Mouse (Mus musculus): ENCODE measurements at regions not wholly inside any gene's neighbourhood (a gene's known extent, or its start where the extent isn't known, plus 50 kb on each side); places are given as distances from the start of the nearest gene placed in this dataset.

GRCm38 (mm10) chr6:143554946-143555345, 387.9 kb downstream of the Etnk1 start:
- Histone ChIP-seq H3K27me3 (ENCODE audit: low read depth, poor library complexity, severe bottlenecking) (no peaks in the 10 kb centered on the region), H3K4me1 (no peaks in the 10 kb centered on the region), H3K9me3 (replicated peaks) (no peaks in the 10 kb centered on the region), H3K36me3 (no peaks in the 10 kb centered on the region), H3K4me3 (no peak overlapping the region), H3K27ac (replicated peaks) (no peak overlapping the region)
- DNase-seq (ENCODE audit: low spot score) = no peak
- 89% methylated on average over 3 of the region's 3 CpGs for WGBS

GRCm38 (mm10) chr6:143558046-143558884, 391.2 kb downstream of the Etnk1 start:
- Histone ChIP-seq H3K4me3 (no peak overlapping the region), H3K27me3 (ENCODE audit: low read depth, poor library complexity, severe bottlenecking) (no peaks in the 10 kb centered on the region), H3K4me1 (no peaks in the 10 kb centered on the region), H3K36me3 (no peaks in the 10 kb centered on the region), H3K9me3 (replicated peaks) (no peaks in the 10 kb centered on the region), H3K27ac (replicated peaks) (no peak overlapping the region)
- WGBS = 89% methylated on average over 11 of the region's 11 CpGs
- DNase-seq (ENCODE audit: low spot score) = no peak

GRCm38 (mm10) chr6:143559316-143559715, 392.3 kb downstream of the Etnk1 start:
- H3K4me3 ChIP-seq = no peak overlapping the region
- H3K27ac ChIP-seq (replicated peaks) = no peak overlapping the region
- no peak for DNase-seq (ENCODE audit: low spot score)
- 76% methylated on average over 4 of the region's 4 CpGs for WGBS
- no peaks in the 10 kb centered on the region for H3K4me1 ChIP-seq
- no peaks in the 10 kb centered on the region for H3K27me3 ChIP-seq (ENCODE audit: low read depth, poor library complexity, severe bottlenecking)
- no peaks in the 10 kb centered on the region for H3K9me3 ChIP-seq (replicated peaks)
- no peaks in the 10 kb centered on the region for H3K36me3 ChIP-seq

GRCm38 (mm10) chr6:143561316-143562088, 394.5 kb downstream of the Etnk1 start:
- H3K27ac ChIP-seq (replicated peaks) = no peak overlapping the region
- no peak for DNase-seq (ENCODE audit: low spot score)
- H3K4me3 ChIP-seq = no peak overlapping the region
- H3K4me1 ChIP-seq = no peaks in the 10 kb centered on the region
- H3K36me3 ChIP-seq = no peaks in the 10 kb centered on the region
- H3K9me3 ChIP-seq (replicated peaks) = no peaks in the 10 kb centered on the region
- H3K27me3 ChIP-seq (ENCODE audit: low read depth, poor library complexity, severe bottlenecking) = no peaks in the 10 kb centered on the region
- WGBS = 73% methylated on average over 6 of the region's 6 CpGs

GRCm38 (mm10) chr6:143571356-143572115, 404.5 kb downstream of the Etnk1 start:
- Histone ChIP-seq H3K4me1 (peaks cover 5% of the 10 kb centered on the region; the same call in 1 of the 2 replicates), H3K9me3 (replicated peaks) (no peaks in the 10 kb centered on the region), H3K4me3 (no peak overlapping the region), H3K27me3 (ENCODE audit: low read depth, poor library complexity, severe bottlenecking) (no peaks in the 10 kb centered on the region), H3K27ac (replicated peaks) (no peak overlapping the region), H3K36me3 (no peaks in the 10 kb centered on the region)
- peak; percentile 20 for DNase-seq (ENCODE audit: low spot score)
- 82% methylated on average over 24 of the region's 24 CpGs for WGBS

- 95% methylated on average over 1 of the region's 1 CpGs for WGBS
These were observed 412.2 kb downstream of the Etnk1 start for GRCm38 (mm10) chr6:143579223-143579622.

GRCm38 (mm10) chr6:143589666-143590065, 422.6 kb downstream of the Etnk1 start:
- H3K27ac ChIP-seq (replicated peaks) = no peak overlapping the region
- H3K36me3 ChIP-seq = no peaks in the 10 kb centered on the region
- H3K9me3 ChIP-seq (replicated peaks) = no peaks in the 10 kb centered on the region
- no peaks in the 10 kb centered on the region for H3K4me1 ChIP-seq
- no peak for DNase-seq (ENCODE audit: low spot score)
- 87% methylated on average over 1 of the region's 1 CpGs for WGBS
- no peaks in the 10 kb centered on the region for H3K27me3 ChIP-seq (ENCODE audit: low read depth, poor library complexity, severe bottlenecking)
- H3K4me3 ChIP-seq = no peak overlapping the region

More at GRCm38 (mm10) chr6:143579223-143579622, 412.2 kb downstream of the Etnk1 start:
- Histone ChIP-seq H3K27ac (replicated peaks) (no peak overlapping the region), H3K36me3 (no peaks in the 10 kb centered on the region), H3K9me3 (replicated peaks) (no peaks in the 10 kb centered on the region), H3K4me1 (no peaks in the 10 kb centered on the region), H3K27me3 (ENCODE audit: low read depth, poor library complexity, severe bottlenecking) (no peaks in the 10 kb centered on the region), H3K4me3 (no peak overlapping the region)
- DNase-seq (ENCODE audit: low spot score) = no peak

- Histone ChIP-seq H3K9me3 (replicated peaks) (no peaks in the 10 kb centered on the region), H3K36me3 (no peaks in the 10 kb centered on the region), H3K27ac (replicated peaks) (no peak overlapping the region), H3K27me3 (ENCODE audit: low read depth, poor library complexity, severe bottlenecking) (no peaks in the 10 kb centered on the region), H3K4me1 (no peaks in the 10 kb centered on the region), H3K4me3 (no peak overlapping the region)
- DNase-seq (ENCODE audit: low spot score) = no peak
- WGBS = 91% methylated on average over 4 of the region's 4 CpGs
These were observed 423.2 kb downstream of the Etnk1 start for GRCm38 (mm10) chr6:143590231-143590630.

GRCm38 (mm10) chr6:143592490-143592889, 425.5 kb downstream of the Etnk1 start:
- Histone ChIP-seq H3K27ac (replicated peaks) (no peak overlapping the region), H3K9me3 (replicated peaks) (no peaks in the 10 kb centered on the region), H3K27me3 (ENCODE audit: low read depth, poor library complexity, severe bottlenecking) (no peaks in the 10 kb centered on the region), H3K4me3 (no peak overlapping the region), H3K36me3 (no peaks in the 10 kb centered on the region), H3K4me1 (no peaks in the 10 kb centered on the region)
- 84% methylated on average over 3 of the region's 3 CpGs for WGBS
- DNase-seq (ENCODE audit: low spot score) = no peak

GRCm38 (mm10) chr6:143595486-143595885, 428.5 kb downstream of the Etnk1 start:
- H3K27ac ChIP-seq (replicated peaks) = no peak overlapping the region
- no peaks in the 10 kb centered on the region for H3K27me3 ChIP-seq (ENCODE audit: low read depth, poor library complexity, severe bottlenecking)
- no peak for DNase-seq (ENCODE audit: low spot score)
- H3K4me1 ChIP-seq = no peaks in the 10 kb centered on the region
- no peak overlapping the region for H3K4me3 ChIP-seq
- 80% methylated on average over 2 of the region's 2 CpGs for WGBS
- no peaks in the 10 kb centered on the region for H3K36me3 ChIP-seq
- H3K9me3 ChIP-seq (replicated peaks) = no peaks in the 10 kb centered on the region

GRCm38 (mm10) chr6:143597414-143597813, 430.4 kb downstream of the Etnk1 start:
- WGBS = 92% methylated on average over 3 of the region's 3 CpGs
- Histone ChIP-seq H3K9me3 (replicated peaks) (no peaks in the 10 kb centered on the region), H3K27ac (replicated peaks) (no peak overlapping the region), H3K36me3 (no peaks in the 10 kb centered on the region), H3K4me3 (no peak overlapping the region), H3K4me1 (no peaks in the 10 kb centered on the region), H3K27me3 (ENCODE audit: low read depth, poor library complexity, severe bottlenecking) (no peaks in the 10 kb centered on the region)
- no peak for DNase-seq (ENCODE audit: low spot score)

- 87% methylated on average over 4 of the region's 4 CpGs for WGBS
These were observed 431.9 kb downstream of the Etnk1 start for GRCm38 (mm10) chr6:143598916-143599315.

More at GRCm38 (mm10) chr6:143598916-143599315, 431.9 kb downstream of the Etnk1 start:
- Histone ChIP-seq H3K36me3 (no peaks in the 10 kb centered on the region), H3K4me3 (no peak overlapping the region), H3K4me1 (no peaks in the 10 kb centered on the region), H3K9me3 (replicated peaks) (no peaks in the 10 kb centered on the region), H3K27ac (replicated peaks) (no peak overlapping the region), H3K27me3 (ENCODE audit: low read depth, poor library complexity, severe bottlenecking) (no peaks in the 10 kb centered on the region)
- DNase-seq (ENCODE audit: low spot score) = no peak
